Mouse (Mus musculus): ENCODE results near the gene Krt4.

Gene Krt4

DNA sequence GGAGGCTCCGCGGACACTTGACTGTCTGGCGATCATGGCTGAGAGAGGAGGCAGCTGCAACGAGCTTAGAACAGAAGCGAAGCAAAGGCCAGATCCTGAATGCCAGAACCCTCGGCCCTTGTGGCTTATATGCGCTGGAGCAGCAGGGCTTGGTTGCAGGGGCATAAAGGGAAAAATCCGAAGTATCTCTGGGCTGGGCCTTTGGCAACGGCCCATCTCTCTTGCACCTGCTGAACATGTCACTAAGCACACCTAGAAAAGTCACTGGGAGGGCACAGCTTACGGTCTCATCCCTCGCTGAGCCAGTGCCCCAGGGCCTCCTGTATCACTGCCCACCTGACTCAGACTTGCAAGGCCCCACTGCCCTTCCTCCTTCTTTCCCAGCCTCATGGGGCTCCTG is at the start of gene Krt4:
Gene Krt4, minus strand, starts transcription at position 101 of the 400 bp plus-strand sequence.
- DNase-seq (ENCODE audit: low spot score), result no peak

DNA sequence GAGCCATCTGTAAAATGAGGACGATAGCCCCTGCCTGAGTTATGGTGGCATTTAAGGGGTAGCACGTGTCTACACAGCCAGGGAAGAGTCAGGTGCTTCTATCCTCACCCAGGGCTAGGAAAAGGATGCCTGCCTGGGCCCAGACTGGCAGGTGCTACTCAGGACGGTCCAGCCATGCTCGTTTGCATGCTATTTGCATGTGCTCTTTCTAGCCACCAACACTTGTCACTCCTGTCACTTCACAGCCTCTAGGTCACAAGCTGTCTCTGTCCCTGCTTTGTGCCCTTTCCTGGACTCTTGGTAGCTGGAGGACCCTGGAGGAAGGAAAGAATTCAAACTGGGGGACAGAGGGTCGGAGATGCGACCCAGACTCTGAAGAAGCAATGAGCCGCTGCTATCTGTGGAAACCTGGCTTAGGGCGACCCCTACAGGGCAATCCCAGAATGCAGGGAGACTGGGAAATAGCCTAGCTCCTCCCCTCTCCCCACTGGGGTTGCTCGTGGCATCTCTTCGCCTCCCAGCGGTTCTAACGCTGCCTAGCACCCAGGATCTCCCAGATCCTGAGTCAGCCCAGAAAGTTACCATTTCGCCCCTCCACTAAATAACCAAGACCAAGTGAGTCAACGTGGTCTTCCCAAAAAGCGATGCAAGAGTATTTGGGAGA is 49.0 kb upstream of the Krt4 start:
- DNase-seq (ENCODE audit: low spot score), result peak; percentile 94

- DNase-seq (ENCODE audit: low spot score), result peak; percentile 61
These were observed 46.0 kb upstream of the Krt4 start for GRCm38 (mm10) chr15:101970536-101970935.

- DNase-seq (ENCODE audit: low spot score), result peak; percentile 58
These were observed 42.3 kb upstream of the Krt4 start for GRCm38 (mm10) chr15:101966808-101967207.

- DNase-seq (ENCODE audit: low spot score), result no peak
These were observed 34.4 kb upstream of the Krt4 start for GRCm38 (mm10) chr15:101958891-101959290.

DNA sequence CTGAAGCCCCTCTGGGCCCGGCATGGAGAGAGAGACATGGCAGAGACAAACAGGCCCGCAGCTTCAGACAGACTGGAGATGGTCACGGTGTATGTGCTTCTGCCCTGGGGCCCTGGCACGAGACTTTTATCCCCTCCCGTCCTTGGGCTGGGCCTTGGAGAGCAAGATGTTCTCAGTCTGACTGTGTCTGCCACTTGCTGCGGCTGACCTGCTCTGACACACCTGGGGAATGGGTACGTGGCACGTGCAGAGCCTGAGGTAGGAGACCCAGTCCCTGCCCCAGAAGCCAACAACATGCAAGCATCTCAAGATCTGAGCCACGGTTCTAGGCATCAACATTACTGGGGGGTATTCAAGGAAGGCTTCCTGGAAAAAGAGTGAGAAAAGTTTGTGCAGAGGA is 29.7 kb upstream of the Krt4 start, which contains the start of gene Krt78:
Gene Krt78, minus strand, starts transcription at position 101 of the 400 bp plus-strand sequence.
- DNase-seq (ENCODE audit: low spot score), result no peak

- DNase-seq (ENCODE audit: low spot score), result no peak
These were observed 28.4 kb upstream of the Krt4 start for GRCm38 (mm10) chr15:101952733-101953474.

GRCm38 (mm10) chr15:101945430-101945829 is 20.9 kb upstream of the Krt4 start:
- DNase-seq (ENCODE audit: low spot score), result no peak

DNA sequence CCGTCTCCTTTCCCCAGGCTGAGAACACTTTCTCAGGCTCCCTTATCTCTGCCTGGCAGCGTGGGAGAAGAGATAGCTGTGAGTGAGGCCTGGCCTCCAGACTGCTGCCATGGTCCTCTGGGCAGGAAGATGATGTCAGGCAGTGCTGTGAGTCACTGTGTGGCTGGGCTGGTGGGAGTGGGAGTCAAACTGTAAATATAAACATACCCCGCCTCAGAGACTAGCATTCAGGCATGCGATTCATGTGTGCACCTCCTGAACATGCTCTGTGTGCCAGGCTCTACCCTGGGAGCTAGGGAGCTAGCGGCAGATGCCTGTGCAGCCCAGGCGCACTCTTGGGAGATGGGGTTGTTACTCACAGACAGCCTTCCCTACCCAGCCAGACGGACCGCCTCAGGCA is 17.4 kb upstream of the Krt4 start:
- peak; percentile 55 for DNase-seq (ENCODE audit: low spot score)

DNA sequence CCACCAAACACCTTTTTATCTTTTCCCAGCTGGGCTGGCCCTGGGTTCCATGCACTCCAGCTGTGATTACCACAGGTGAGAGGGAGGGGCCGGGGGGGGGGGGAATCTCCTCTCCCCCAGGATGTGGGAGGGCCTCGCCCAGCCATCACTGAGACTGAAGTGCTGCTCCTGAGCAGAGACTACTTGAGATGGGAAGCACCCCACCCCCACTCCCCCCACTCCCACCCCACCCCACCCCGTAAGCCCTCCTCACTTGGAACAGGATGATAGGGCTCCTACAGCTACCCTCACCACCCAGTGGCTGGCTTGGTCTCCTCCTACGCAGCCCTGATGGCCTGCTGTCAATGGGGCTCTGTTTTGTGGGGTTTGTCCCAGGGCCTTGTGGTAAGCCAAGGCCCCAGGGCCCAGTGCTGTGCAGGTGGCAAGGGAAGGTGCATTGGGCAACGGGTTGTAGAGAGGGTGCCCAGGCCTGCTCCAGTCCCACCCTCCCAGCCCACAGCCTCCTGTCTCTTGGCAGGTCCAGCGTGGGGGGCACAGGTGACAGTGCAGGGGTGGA is 15.8 kb upstream of the Krt4 start, which contains the start of gene Krt79:
Gene Krt79, minus strand, starts transcription at position 51 of the 556 bp plus-strand sequence.
- DNase-seq (ENCODE audit: low spot score), result no peak

- DNase-seq (ENCODE audit: low spot score), result no peak
These were observed 14.2 kb upstream of the Krt4 start for GRCm38 (mm10) chr15:101938600-101939308.

DNA sequence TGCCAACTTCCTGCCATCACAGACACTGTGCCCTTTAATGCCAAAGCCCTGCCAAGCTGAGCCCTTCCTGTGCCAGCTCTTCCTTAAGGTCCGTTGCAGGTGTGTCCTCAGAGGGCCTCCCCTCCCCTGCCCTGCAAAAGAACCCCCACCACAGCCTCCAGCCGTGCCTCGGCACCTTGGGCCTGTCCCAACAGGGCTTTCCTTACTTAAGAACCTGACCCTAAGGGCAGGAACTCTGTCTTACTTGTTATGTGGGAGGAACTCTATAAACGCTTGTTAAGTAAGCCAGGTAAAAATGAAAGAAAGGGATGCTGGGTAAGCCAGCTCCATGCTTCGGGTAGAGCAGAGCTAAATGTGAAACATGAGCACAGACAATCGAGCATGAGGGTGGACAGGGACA is 8.5 kb upstream of the Krt4 start:
- no peak for DNase-seq (ENCODE audit: low spot score)

- peak; percentile 50 for DNase-seq (ENCODE audit: low spot score)
These were observed 5.1 kb upstream of the Krt4 start for GRCm38 (mm10) chr15:101929666-101930065.

- DNase-seq (ENCODE audit: low spot score), result no peak
These were observed 4.6 kb upstream of the Krt4 start for GRCm38 (mm10) chr15:101929087-101929486.

- peak; percentile 68 for DNase-seq (ENCODE audit: low spot score)
These were observed 3.0 kb upstream of the Krt4 start for GRCm38 (mm10) chr15:101927340-101928080.

GRCm38 (mm10) chr15:101925041-101925440 is 506 bp upstream of the Krt4 start:
- no peak for DNase-seq (ENCODE audit: low spot score)

GRCm38 (mm10) chr15:101922296-101922695 is 2.2 kb downstream of the Krt4 start:
- no peak for DNase-seq (ENCODE audit: low spot score)

GRCm38 (mm10) chr15:101916072-101916471 is 8.5 kb downstream of the Krt4 start:
- no peak for DNase-seq (ENCODE audit: low spot score)

- no peak for DNase-seq (ENCODE audit: low spot score)
These were observed 19.7 kb downstream of the Krt4 start for GRCm38 (mm10) chr15:101904849-101905248.

GRCm38 (mm10) chr15:101902171-101903149 is 22.1 kb downstream of the Krt4 start:
- DNase-seq (ENCODE audit: low spot score), result no peak
